Mouse (Mus musculus) thymus, adult 2 months (tissue): Measurements from ENCODE around the gene Bivm. TPM values are rescaled to one million over a fixed set of nuclear protein-coding genes. Genes with fewer than 3 reads are reported as not detected.

Source experiments
- DNase-seq: peaks from one replicate; pipeline ENCODE4 v3.0.0; 2021
- H3K27ac ChIP-seq: fragments of 200-500 bp; 2 replicates; pipeline ENCODE4 v1.5.1; 2012; ENCODE audit warnings: low read length, control low read depth; ENCODE audit not compliant: control insufficient read depth, insufficient read depth
- H3K27me3 ChIP-seq: fragments of 200-500 bp; 2 replicates; pipeline ENCODE4 v1.6.1; 2012; ENCODE audit warnings: mild to moderate bottlenecking, low read length, moderate library complexity, mixed read lengths; ENCODE audit not compliant: control insufficient read depth, insufficient read depth
- H3K36me3 ChIP-seq: fragments of 200-500 bp; 2 replicates; pipeline ENCODE4 v1.6.1; 2012; ENCODE audit warnings: mild to moderate bottlenecking, low read length, moderate library complexity; ENCODE audit not compliant: control insufficient read depth, insufficient read depth
- H3K4me1 ChIP-seq: fragments of 200-500 bp; replicated peaks from 2 replicates; pipeline ENCODE4 v1.6.1; 2012; ENCODE audit warnings: low read length; ENCODE audit not compliant: control insufficient read depth, insufficient read depth
- H3K4me3 ChIP-seq: fragments of 200-500 bp; 2 replicates; pipeline ENCODE4 v1.5.1; 2012; ENCODE audit warnings: mild to moderate bottlenecking, low read length, control low read depth, moderate library complexity; ENCODE audit not compliant: control insufficient read depth, insufficient read depth
- CTCF ChIP-seq: fragments of 200-500 bp; IDR thresholded peaks from 2 replicates; pipeline ENCODE4 v1.5.1; 2012; ENCODE audit warnings: mild to moderate bottlenecking, control low read depth, low read length, moderate library complexity, borderline replicate concordance; ENCODE audit not compliant: control insufficient read depth, poor library complexity, insufficient read depth; ENCODE audit errors: extremely low read depth
- POLR2A ChIP-seq: fragments of 200-500 bp; IDR thresholded peaks from 2 replicates; pipeline ENCODE4 v1.6.1; 2012; ENCODE audit warnings: mild to moderate bottlenecking, low read length, control low read depth, moderate library complexity; ENCODE audit not compliant: control insufficient read depth, poor library complexity, insufficient read depth; ENCODE audit errors: extremely low read depth
- WGBS: fragments of 180-500 bp; shearing (Covaris S2); methylation state at CpG from one replicate; pipeline ENCODE4 v1.1.7; 2018; 5-methylcytosine and 5-hydroxymethylcytosine counted together
- polyA plus RNA-seq: library from polyadenylated mRNA; depleted of rRNA; stranded (reverse); fragments of >200 nt; gene quantifications from 2 replicates; pipeline ENCODE4 v1.2.3, GENCODE M21; 2012

Gene Bivm
- polyA plus RNA-seq, 1 experiment = 4.2 TPM

DNA sequence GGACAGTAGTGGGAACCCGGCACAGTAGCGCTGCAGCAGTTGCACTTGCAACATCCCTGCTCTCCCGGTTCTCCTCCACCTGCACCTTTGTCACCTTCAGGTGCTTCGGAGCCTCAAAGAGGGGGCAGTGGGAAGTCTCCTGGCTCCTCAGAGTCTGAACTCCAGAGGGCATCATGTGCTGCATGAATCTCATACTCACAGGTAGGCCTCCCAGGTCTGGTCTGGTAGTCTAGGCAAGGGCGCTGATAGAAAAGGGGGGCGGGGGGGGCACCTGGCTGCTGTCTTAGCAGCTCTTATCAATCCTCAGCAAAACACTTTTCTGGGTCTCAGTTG is 1.3 kb downstream of the Bivm start:
- H3K27me3 ChIP-seq = no peaks in the 10 kb centered on the region
- H3K27ac ChIP-seq = no peak overlapping the region
- H3K4me3 ChIP-seq = peak overlapping the region; percentile 95
- WGBS = 36% methylated on average over 6 of the region's 6 CpGs
- no peak for DNase-seq
- no peaks in the 10 kb centered on the region for H3K36me3 ChIP-seq
- H3K4me1 ChIP-seq = peaks cover 13% of the 10 kb centered on the region
- TF ChIP-seq CTCF (no peak), POLR2A (no peak)

DNA sequence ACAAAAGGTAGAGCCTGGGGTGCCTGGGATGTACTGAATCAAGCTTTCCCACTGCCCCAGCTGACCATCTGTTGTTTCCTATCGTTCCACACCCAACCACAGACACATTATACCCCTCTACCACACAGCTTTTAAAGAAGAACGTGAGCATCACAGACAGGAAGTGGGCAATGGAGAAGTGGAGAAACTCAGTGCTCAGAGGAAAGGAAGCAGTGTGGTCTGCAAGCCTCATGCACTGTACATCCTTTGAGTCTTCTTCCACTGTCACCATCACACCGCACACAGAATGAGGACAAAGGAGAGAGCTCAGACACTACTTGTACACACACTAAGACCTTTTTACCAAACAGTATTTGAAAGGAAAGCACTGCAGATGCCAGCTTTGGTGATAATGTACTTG is 3.5 kb downstream of the Bivm start:
- WGBS = 2% methylated on average over 3 of the region's 3 CpGs
- peaks cover 13% of the 10 kb centered on the region for H3K4me1 ChIP-seq
- peak overlapping the region; percentile 48 for H3K27ac ChIP-seq
- no peaks in the 10 kb centered on the region for H3K27me3 ChIP-seq
- peak; percentile 19 for DNase-seq
- TF ChIP-seq POLR2A = no peak
- TF ChIP-seq CTCF = no peak
- H3K4me3 ChIP-seq = no peak overlapping the region
- no peaks in the 10 kb centered on the region for H3K36me3 ChIP-seq

GRCm38 (mm10) chr1:44125590-44125989 is 6.8 kb downstream of the Bivm start:
- WGBS = 83% methylated on average over 4 of the region's 4 CpGs
- TF ChIP-seq CTCF (no peak), POLR2A (no peak)
- H3K36me3 ChIP-seq = no peaks in the 10 kb centered on the region; the same call in 1 of the 2 replicates

GRCm38 (mm10) chr1:44129929-44130581 is 11.3 kb downstream of the Bivm start:
- TF ChIP-seq POLR2A (no peak), CTCF (no peak)
- no peak overlapping the region for H3K4me3 ChIP-seq
- H3K36me3 ChIP-seq = no peaks in the 10 kb centered on the region; the same call in 1 of the 2 replicates
- WGBS = 95% methylated on average over 4 of the region's 4 CpGs
- H3K27me3 ChIP-seq = no peaks in the 10 kb centered on the region
- no peak for DNase-seq
- H3K4me1 ChIP-seq = no peaks in the 10 kb centered on the region
- H3K27ac ChIP-seq = no peak overlapping the region

More at GRCm38 (mm10) chr1:44125590-44125989, 6.8 kb downstream of the Bivm start:
- Histone ChIP-seq H3K4me3 (no peak overlapping the region), H3K4me1 (peaks cover 5% of the 10 kb centered on the region), H3K27ac (no peak overlapping the region), H3K27me3 (no peaks in the 10 kb centered on the region)
- no peak for DNase-seq

GRCm38 (mm10) chr1:44140232-44140631 is 21.5 kb downstream of the Bivm start:
- H3K27me3 ChIP-seq = no peaks in the 10 kb centered on the region
- WGBS = 92% methylated on average over 4 of the region's 4 CpGs
- H3K36me3 ChIP-seq = no peaks in the 10 kb centered on the region
- no peak for DNase-seq
- H3K27ac ChIP-seq = no peak overlapping the region
- no peak overlapping the region for H3K4me3 ChIP-seq
- no peaks in the 10 kb centered on the region for H3K4me1 ChIP-seq
- TF ChIP-seq POLR2A (no peak), CTCF (no peak)

DNA sequence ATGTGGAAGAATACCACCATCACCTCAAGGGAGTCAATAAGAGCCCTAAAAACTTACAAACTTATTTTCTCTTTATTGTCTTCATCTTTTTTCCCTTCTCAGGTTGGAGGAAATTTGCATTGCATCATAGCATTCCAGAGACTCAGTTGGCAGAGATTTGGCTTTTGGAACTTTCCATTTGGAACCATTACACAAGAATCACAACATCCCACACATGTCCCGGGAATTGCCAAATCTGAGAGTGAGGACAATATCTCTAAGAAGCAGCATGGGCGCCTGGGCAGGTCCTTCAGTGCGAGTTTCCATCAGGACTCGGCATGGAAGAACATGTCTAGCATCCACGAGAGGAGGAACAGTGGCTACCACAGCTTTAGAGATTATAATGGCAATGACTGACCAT is 24.0 kb downstream of the Bivm start:
- no peak overlapping the region for H3K27ac ChIP-seq
- no peak overlapping the region for H3K4me3 ChIP-seq
- whole genome bisulfite sequencing = 96% methylated on average over 5 of the region's 5 CpGs
- no peak for TF ChIP-seq CTCF
- TF ChIP-seq POLR2A = no peak
- DNase-seq = no peak
- no peaks in the 10 kb centered on the region for H3K27me3 ChIP-seq
- H3K36me3 ChIP-seq = no peaks in the 10 kb centered on the region
- no peaks in the 10 kb centered on the region for H3K4me1 ChIP-seq

DNA sequence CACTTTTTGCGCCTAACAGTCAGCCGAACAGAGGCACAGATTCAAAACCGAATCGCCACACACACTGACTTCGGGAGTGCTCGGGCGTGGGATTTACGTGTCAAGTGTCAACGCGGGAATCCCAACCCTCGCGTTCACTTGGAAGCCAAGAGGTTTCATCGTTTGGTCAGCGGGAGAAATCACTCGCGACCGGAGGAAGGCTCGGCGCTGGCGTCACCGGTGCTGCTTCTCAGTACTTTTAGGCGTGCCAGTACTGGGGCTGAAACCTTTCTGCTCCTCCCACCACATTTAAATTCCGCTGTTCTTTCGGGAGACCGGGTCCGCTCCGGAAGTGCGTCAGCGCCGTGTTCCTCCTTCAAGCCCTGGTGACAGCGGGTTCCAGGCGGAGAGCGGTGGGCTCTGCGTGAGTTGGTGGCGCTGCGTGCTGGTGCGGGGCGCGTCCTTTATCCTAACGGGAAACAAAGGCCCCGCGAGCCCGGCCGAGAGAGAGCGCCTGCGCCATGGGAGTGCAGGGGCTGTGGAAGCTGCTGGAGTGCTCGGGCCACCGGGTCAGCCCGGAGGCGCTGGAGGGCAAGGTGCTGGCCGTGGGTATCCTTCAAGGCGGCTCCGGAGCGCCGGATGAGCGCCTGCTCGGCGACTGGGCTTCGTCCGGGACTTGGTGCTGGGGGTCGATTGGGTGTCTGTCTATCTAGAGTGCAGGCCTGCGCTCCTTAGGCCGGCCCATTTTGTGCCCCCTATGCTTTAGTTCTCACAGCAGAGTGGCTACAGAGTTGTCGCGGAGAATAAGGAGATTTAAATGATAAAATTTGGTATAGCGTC is 29.0 kb downstream of the Bivm start, which contains the start of gene Ercc5:
Ercc5 (plus strand) TSS at position 182 of the 819 bp plus-strand sequence.
- H3K36me3 ChIP-seq = no peaks in the 10 kb centered on the region
- peak; percentile 85 for DNase-seq
- H3K4me1 ChIP-seq = no peaks in the 10 kb centered on the region
- no peaks in the 10 kb centered on the region for H3K27me3 ChIP-seq
- WGBS = under 1% methylated on average over 66 of the region's 66 CpGs
- TF ChIP-seq CTCF (peak; percentile 50; the same call in 1 of the 2 replicates), POLR2A (peak; percentile 85)
- H3K27ac ChIP-seq = peak within 1 kb of the TSS; percentile 2; the same call in 1 of the 2 replicates
- H3K4me3 ChIP-seq = peak within 1 kb of the TSS; percentile 61
